Mouse (Mus musculus): ENCODE results near the gene Gm128.

The Gm128 gene

GRCm38 (mm10) chr3:95267855-95268254 lies 26.5 kb upstream of the Gm128 start:
- no peak for DNase-seq

GRCm38 (mm10) chr3:95266052-95266451 lies 24.7 kb upstream of the Gm128 start:
- DNase-seq: no peak

- no peak for DNase-seq
Observed at GRCm38 (mm10) chr3:95264724-95265123, 23.3 kb upstream of the Gm128 start.

- no peak for DNase-seq
Observed at GRCm38 (mm10) chr3:95263089-95263739, 21.8 kb upstream of the Gm128 start.

GRCm38 (mm10) chr3:95261975-95262374 lies 20.6 kb upstream of the Gm128 start:
- DNase-seq: no peak

- DNase-seq: no peak
Observed at GRCm38 (mm10) chr3:95256931-95257330, 15.5 kb upstream of the Gm128 start.

- DNase-seq: peak; percentile 54
Observed at GRCm38 (mm10) chr3:95250783-95251424, 9.5 kb upstream of the Gm128 start, which contains the start of gene Bnipl. Gene Bnipl (minus strand): TSS chr3:95251193.

DNA sequence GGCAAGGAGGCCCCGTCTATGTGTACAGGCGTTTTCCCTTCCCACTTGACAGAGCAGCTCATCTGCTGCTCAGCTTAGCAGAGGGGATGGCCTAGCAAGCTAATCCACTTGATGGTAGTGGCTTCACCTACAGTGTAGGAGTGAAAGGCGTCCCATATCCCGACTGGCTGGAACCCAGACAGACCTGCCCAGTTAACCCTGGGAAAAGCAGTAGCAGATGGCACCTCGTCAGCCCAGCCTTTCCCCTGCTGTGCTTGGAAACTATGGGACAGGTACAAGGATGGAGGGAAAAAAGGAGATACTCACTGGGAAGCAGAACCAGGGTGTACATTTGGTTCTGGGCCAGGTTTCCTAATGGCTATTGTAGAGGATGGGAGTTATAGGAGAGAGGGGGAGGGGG lies 9.0 kb upstream of the Gm128 start:
- peak; percentile 92 for DNase-seq

- no peak for DNase-seq
Observed at GRCm38 (mm10) chr3:95247660-95248336, 6.4 kb upstream of the Gm128 start.

DNA sequence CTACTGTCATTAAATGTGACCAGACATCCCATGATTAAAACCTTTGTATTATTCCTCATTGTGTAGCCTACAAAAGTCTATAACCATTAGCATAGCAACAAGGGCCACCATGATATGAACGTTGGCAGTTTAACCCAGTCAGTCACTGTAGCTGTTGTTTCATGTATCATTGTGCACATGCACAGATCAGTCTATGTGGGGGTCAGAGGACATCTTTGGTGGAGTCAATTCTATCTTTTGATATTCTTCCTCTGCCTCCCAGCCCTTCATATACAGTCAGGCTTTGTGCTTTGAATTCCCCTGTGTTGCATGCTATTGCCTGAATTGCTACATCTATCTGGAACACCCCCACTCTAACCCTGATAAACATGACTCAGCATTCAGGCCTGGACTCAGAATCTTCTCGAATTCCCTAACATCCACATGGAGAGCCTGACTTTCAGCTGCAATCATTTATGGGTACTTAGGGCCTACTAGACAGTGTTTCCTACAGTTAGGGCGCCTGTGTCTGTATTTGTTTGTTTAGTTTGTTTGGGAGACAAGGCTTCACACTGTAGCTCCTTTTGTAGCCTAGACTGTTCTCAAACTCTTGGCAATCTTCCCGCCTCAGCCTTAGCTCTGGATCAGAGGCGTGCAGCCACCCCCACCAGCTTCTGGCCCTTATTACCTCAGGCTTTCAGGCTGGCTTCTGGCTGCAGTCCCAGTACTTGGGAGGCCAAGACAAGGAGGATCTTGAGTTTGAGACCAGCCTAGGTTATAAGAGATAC lies 5.2 kb upstream of the Gm128 start:
- DNase-seq: peak; percentile 64

DNA sequence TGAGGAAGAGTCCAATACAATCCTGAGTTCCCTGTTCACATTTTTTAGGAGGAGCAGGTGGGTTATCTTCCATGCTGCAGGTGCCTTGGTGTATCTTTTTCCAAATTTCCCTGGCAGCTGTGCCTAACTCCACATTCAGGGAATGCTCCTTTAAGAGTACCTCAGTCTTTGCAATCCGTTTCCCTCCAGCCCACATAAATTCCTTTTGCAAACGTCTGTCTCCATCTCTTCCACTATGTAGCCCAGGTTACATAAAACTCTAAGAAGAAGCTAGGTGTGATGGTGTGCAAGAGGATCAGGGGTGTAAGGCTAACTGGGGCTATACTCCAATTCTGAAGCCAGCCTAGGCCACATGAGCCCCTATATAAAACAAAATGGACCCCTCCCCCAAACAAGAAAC lies 1.7 kb upstream of the Gm128 start:
- no peak for DNase-seq

DNA sequence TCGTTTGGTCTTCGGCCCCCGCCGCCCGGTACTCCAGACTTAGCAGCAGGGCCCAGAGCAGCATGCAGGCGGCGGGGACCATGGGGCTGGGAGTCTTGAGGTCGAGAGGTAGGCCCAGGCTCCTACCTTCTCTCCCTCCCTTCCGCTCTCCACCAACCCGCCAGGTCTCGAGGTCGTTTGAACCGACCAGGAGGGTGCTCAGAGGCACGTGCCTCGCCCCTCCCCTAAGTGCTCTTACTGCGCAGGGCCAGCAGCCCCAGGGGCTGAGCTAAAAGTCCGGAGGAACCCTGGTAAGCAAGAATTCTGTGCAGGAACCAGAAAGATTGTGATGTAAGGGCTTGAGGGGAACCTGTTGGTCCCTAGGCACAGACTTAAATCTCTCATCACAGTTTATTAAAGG lies 498 bp downstream of the Gm128 start:
- no peak for DNase-seq

DNA sequence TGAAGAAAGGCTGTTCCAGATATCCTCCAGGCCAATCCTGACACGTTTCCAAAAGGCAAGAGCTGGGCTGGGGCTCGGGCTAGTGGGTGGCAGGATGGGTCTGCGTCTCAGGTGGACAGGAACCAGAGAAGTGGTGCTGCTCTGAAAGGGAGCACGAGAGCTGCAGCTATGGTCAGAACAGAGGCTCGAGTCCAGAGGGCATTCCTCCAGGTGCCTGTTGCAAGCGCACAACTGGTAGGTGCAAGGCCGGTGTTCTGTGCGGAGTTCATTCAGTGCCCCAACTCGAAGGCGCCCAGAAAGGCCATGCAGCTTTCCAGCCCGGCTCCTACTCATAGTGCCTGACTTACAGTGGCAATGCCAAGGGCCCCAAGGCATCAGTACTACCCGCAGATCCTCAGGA lies 1.4 kb downstream of the Gm128 start:
- no peak for DNase-seq

DNA sequence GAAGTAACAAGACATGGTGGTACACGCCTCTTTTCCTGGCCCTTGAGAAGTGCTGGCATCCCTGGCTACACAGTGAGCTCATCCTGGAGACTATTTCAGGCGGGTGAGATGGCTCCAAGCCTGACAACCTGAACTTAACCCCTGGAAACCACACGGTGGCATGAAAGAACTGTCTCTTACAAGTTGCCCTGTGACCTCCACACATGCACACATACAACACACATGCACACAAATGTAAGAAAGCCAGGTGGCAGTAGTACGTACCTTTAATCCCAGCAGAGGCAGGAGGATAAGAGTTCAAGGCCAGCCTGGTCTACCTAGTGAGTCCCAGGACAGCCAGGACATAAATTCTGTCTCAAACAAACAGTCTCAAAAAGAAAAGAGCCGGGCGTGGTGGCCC lies 2.4 kb downstream of the Gm128 start:
- no peak for DNase-seq

GRCm38 (mm10) chr3:95237541-95238099 lies 3.8 kb downstream of the Gm128 start:
- DNase-seq: no peak

DNA sequence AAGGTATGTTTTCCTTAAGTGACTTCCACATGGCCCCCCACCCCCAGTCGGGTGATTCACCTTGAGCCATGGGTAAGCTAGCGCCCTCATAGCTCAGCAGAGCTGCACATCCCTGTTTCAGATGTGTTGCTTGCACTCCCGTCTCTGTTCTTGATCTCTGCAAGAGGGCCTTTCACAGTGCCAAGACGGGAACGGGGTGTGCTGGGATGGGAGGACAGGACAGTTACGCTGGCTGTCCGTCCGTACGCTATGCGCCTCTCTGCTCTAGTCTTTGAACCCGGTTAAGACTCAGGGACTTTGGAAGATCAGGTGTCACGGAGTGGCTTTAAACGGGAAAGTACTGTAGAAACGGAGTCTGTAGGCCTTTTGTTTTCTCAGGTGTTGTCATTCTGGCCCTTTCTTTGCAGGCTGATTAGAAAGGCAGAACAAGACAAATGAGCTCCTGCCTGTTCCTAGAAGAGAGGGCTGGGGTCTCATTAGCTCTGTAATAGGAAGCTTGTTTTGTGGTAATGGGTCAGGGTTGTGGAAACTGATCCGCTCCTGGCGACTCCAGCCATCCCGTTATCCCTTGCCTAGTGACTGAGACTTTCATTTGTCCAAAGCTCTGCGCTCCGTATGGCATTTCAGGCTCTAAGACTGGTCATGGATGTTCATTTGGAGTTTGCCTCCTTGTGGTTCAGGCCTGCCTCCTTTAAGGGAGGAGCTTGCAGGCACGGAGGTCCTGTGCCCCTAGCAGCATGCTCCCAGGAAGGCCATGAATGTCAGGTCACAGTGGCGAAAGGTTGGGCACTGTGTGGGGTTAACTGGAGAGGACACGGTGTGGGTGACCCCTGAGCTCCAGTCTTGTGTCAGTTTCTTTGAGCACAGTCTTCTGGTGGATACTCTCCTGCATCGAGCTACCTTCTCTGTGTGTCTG lies 5.8 kb downstream of the Gm128 start:
- DNase-seq: no peak

- DNase-seq: no peak
Observed at GRCm38 (mm10) chr3:95233303-95233980, 8.0 kb downstream of the Gm128 start.

DNA sequence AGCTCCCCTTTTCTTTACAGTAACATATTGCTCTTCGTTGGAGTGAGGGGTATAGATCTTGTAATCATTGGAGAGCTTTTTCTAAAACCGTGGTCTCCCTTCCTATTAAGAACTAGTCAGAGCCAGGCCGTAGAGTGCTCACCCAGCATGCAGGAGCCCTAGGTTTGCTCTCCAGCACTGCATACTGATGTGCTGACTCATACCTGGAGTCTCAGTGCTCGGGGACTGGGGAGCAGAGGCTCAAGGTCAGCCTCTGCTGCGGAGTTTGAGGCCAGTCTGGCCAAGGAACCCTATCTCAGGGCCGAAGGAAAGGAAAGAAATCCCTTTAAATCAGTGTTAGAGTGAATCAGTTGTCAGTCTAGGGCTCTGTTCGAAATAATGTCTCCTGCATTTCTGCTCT lies 8.6 kb downstream of the Gm128 start:
- DNase-seq: no peak

DNA sequence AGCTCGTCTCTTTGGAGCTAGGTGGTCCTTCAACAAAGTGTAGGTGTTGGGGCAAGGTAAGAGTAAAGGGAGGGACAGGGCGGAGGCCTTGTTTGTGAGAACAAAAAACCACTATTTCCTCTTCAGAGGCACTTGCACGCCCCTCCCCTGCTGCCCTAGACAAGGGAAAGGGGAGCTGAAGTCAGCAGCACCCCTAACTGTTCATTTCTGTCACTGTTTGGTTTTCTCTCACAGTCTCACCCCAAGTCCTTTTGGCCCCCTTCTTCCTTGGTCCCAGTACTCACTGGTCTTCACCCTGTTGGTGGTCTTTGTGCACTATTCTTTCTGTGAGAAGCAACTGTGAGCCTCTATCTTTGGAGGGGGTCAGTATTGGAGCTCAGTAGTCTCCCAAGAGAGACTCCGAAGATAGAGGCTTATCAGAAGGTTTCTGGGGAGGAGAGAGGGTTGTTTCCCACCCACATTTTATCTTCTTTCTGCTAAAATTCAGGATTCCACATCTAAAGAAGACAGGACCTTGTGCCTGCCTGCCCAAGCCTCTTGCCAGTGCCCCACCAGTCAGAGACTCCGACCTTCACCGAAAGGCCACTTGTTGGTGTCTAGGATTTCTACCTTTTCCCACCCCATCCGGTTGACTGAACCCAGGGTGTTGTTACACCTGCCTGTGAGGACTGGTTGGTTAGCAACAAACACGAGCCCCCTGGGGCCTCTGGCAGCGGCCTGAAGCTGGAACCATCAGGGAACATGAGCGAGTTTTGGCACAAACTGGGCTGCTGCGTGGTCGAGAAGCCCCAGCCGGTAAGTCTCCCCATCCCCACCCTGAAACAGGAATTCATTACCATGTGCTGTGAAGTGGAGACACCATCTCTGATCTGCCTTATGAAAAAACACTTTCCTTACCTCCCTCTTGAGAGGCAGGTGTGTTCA lies 9.8 kb downstream of the Gm128 start, which contains the start of gene Mllt11:
Gene Mllt11 (minus strand): TSS at position 874 of the 924 bp plus-strand sequence.
- DNase-seq: no peak

All from cerebellum, adult 11-12 months (tissue).